Mouse (Mus musculus) telencephalon, adult 2 months (tissue): Measurements from ENCODE around the gene Rnf220.
A peak's percentile ranks its signal among the peaks of the same experiment; 100 is the strongest.

Experiments
- DNase-seq: peaks from one replicate; pipeline ENCODE4 v3.0.0-alpha.2; 2011; ENCODE audit warnings: low read depth, low spot score

The Rnf220 gene

DNA sequence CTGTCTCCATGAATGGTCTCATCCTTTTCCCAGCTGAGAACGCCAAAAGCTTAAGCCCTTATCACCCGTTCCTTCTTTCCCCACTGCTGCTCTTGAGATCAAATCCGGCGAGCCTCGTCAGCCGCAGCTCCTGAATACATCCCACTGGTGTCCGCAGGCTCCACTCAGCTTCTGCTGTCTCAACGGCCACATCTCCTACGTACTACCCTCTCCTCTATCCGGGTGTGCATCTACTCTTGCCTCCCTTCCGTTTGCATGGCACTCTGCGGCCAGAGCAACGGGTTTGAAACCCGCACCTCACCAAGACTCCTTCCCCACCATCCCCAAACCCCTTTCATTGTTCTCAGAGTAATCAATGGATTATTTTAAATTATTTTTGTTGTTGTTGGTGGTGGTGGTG, 58.8 kb downstream of the Rnf220 start:
- no peak for DNase-seq

DNA sequence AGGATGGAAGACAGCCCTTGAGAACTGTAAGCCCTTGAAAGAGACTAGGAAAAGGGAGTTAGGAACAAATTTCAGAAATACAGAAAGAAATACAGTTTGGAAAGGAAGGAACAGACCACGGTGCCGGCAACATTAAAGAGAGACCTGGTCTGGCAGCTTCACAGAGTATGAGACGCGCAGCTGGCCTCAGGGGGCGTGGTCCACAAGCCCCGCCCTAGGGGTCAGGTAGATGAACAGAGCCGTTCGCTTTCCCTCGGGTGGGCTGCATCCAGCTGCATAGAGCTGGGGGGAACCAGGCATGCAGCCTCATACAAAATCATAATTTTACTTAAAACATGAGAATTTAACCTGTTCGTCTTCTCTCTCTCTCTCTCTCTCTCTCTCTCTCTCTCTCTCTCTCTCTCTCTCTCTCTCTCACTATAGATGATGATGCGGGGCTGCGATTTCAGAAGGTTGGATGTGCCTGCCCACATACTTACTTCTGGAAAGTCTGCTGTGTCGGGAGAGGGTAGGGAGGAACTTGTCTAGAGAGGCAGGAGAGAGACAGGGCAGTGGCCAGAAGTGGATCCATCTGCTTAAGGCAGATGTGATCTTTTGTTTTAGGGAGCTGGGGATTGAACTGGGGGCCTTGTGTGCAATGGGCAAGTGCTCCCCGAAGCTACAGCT, 59.7 kb downstream of the Rnf220 start:
- no peak for DNase-seq

DNA sequence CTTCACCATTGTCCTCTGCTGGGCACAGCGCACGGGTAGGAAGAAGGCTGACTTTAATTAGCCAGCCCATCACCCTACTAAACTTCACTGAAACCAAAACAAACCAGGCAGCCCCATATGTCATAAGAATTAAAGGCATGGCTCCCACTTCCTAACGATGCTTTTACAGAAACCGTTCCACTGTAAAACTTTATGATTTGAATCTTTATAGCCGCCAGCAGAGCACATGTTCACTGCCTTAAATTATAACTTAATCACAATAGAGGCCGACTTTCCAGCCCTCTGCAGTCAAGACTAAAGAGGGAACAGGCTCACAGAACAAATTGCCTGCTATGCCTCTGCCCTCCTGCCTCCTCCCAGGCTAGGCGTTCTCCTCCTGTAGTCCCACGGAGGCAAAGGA, 62.5 kb downstream of the Rnf220 start:
- no peak for DNase-seq

DNA sequence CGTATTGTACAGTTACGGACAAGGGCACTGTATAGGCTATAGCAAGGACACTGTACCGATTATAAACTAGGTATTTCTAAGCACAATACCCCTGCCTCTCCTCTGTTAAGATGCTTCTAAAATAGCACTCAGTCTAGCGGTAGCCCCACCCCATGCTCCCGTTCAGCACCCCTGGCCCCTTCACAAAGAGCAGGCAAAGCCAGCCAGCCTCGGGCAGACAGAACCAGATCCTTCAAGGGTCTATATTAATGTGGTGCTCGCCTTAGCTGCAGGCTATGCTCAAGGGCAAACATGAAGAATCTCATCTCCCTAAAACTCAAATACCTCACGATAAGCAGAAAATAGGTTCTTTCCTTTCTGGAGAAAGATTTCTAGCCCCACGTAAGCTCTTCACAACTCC, 67.2 kb downstream of the Rnf220 start:
- DNase-seq = no peak

DNA sequence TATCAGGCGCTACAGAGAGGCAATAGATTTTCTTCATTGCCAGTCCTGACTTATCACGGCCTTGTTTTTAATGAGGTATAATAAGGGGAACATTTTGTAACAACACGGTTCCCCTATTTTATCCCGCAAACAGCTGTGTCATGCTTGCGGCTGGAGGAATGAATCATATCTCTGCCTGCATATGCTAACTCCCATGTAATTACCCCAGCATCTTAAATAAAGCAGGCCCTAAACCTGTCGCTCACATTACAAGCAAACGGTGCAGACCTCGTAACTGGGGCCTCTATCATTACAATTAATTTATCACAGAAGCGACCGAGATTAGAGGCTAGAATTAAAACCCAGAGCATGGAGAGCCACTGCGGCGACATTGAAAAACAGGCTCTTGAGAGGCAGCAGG, 69.3 kb downstream of the Rnf220 start:
- no peak for DNase-seq

DNA sequence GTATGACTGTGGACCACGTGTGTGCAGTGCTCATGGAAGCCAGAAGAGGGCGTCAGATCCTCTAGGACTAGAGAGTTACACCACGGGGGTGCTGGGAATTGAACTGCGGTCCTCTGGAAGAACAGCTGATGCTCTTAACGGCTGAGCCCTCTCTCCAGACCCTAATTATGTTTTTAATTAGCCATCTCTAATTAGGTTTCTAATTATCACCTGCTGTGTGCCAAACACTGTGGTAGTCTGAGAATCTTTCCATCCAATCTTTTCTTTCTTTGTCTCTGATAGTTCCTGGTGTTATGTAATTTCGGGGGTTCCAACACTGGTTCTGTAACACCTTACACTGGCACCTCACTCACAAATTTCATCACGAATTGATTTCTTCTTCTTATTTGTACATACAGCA, 75.8 kb downstream of the Rnf220 start:
- no peak for DNase-seq

DNA sequence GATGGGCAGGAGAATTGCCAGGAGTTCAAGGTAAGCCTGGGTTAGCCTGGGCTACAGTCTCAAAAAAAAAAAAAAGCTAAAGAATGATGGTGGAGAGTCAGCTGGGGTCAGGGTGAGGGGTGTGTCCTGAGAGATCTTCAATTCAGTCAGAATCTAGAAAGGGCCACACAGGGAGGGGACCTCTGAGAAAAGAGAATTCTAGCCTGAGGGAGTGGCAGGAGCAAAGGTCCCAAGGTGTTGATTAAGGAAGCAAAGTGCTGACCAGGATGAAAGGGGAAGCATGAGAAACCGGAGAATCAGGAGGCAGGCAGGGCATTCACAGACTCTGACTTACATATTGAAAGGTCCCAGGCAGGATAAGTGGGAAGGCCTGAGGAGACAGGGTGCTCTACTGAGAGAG, 80.0 kb downstream of the Rnf220 start:
- DNase-seq = no peak

DNA sequence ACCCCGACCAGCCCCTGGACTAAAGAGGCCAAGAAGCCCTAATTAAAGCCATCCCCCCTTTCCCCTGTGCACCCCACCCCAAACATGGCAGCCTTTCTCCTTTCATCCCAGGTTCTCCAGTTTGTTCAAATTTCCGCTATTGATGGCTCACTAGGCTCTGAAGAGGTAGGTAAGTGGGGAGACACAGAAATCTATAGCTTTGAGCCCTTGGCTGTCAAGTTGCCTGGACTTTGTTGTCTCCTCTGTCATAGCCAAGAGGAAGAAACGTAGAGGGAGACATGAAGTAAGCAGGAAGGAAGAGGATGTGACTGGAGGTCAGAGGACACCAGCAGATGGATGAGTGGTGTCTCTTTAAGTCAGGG, 86.8 kb downstream of the Rnf220 start:
- DNase-seq = no peak

DNA sequence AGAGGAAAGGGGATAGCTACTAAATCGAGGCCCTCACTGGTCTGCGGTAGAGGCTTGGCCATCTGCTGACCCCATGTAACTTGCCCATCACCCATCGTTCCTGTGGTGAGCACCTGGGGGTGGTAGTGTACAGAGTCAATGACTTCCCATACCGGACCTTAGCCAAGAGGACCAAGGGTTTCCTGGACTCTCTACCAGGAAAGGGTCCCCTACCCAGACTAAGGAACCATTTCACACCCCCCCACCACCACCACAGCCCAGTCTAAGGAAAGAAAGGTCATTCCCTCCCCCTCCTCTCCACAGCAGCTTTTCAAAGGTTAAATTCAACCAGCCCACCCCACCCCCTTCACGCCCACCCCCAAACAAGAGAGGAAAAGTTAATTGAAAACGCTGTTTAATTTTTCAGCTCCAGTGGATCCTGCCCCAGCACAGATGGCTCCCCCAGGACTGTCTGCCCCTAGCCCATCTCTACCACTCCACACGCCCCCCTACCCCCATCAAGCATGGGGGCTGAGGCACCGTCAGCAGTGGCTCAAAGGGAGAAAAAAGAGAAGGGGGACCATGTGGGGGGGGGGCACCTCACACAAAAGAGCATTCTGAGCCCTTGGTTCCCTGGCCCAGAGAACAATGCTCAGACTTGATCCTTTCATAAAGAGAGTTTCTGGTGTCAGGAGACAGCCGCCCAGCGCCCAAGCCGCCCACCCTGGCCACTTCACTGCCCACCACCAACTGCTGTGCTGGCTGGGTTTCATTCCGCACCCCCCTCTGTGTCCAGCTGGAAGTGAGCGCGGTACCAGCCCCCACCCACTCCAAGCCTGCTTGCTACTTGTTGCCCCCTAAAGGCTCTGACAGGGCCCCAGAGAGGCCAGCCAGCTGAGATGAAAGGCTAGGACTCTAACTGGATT, 87.5 kb downstream of the Rnf220 start:
- peak; percentile 64 for DNase-seq

DNA sequence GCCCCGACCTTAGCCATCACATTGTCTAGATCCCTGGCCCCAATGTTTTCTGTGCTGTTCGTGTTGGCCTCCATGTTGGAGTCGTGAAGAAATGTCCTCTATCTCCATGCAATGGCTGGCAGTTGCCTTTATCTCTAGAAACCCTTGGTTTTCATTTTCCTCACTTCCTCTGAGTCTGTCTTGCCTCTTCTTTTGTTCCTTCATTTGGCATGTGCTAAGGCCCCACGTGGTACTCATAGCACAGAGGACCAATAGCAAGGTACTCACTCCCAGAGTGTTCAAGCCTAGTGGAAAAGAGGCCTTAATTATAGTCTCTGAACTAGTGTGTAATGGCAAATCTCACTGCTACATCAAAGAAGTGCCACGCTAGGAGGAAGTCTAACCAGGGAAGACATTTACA, 88.9 kb downstream of the Rnf220 start:
- no peak for DNase-seq

DNA sequence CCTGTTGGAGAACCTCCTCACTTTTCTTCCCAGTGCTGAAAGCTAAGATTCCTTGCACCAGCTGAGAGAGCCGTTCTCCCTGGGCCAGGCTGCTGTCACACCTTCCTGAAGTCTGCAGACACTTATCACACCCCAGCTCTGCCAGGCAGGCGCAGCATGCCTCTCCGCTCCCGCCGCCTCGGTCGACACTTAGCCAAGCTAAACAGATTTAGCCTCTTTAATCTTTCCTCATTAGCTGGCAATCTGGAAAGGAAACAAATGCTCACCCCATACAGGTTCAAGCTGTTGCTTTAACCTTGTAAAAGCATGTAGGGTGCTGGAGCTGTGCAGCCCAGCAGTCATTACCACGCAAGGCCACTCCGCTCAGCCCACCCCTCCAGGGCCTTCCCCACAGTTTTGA, 90.9 kb downstream of the Rnf220 start:
- DNase-seq = no peak

DNA sequence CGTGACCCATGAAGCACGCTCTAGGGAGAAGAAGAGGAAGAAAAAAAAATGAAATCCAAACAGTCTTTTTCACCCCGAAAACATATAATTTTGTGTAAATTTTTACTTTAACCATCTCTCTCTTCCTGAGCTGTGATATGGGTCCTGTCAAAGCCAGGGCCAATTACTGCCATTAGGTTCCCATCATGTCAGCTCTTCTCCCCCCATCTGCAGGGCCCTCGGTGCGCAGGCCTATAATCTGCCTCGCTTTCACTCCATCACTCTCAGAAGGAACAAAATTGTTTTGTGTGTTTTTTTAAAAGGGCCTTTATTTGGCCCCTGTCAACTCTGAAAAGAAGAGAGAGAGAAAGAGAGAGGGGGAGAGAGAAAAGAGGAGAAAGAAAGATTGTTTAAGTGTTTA, 91.6 kb downstream of the Rnf220 start:
- no peak for DNase-seq

DNA sequence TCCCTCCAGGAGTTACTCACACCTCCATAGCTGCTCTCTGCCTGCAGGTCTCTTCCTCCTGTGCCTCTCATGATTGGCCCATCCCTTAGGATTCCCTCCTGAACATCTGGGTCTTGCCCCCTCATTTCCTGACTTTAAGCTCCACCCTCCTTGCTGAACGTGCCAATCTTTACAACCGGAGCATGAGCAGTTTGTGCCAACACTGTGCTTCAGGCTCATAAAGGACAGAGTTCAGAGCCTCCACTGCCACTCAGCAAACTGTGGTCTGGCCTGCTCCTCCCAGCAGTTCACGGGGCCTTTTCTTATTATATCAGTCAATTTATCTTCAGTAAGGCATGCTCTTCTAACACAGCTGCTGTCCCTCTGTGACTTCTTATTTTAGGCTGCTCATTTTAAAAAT, 93.4 kb downstream of the Rnf220 start:
- DNase-seq = no peak

DNA sequence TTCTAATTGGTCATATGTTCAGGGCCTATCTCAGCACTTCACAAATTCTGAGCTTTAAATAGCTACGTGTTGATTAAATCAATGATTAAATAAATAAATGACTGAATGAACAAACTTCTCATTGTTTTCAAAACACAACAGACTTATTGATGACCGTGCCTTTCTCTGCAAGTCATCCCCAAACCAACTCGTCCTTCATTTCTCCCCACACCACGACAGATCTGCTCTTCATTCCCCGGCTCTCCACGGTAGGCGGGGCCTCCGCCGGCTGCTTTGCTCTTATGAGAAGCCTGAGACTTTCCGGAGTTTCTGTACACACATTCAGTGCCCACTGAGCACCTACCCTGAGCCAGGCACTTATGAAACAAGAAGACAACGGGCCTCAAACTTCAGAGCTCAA, 99.7 kb downstream of the Rnf220 start:
- peak; percentile 50 for DNase-seq

DNA sequence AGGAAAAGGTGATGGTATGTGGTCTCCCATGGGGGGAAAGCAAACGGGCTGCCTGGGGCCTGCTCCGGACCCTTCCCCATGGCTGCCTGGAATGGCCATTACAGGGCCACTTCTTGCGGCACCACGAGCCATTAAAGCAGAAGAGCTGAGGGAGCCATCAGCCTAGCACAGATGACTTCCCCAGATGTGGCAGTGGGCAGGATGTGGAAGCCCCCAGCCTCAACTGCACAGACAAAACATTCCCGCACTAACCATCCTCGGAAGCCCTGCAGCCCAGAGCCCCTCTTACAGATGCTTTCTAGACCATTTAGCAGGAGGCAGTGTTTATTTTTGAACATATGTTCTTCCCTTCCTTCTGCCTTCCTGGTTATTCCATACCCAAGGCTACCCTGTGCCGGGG, 103.8 kb downstream of the Rnf220 start:
- DNase-seq = no peak

DNA sequence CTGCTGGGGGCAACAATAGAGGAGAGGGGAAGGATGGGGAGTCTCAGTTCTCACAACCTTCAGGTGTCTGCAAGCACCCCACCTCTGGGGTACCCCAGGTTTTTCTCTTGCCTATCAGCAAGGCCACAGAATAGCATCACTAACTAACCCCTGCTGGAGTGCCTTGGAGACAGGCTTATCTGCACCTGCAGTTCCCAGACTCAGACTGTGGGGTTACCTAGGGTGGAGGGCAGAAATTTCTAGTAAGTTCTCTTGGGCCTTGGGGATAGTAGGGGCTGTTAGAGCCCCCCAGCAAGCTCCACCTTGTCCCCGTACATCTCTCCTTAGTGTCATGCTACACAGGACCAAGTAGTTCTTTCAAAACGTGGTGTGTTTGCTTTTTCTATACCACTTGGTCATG, 104.5 kb downstream of the Rnf220 start:
- no peak for DNase-seq

DNA sequence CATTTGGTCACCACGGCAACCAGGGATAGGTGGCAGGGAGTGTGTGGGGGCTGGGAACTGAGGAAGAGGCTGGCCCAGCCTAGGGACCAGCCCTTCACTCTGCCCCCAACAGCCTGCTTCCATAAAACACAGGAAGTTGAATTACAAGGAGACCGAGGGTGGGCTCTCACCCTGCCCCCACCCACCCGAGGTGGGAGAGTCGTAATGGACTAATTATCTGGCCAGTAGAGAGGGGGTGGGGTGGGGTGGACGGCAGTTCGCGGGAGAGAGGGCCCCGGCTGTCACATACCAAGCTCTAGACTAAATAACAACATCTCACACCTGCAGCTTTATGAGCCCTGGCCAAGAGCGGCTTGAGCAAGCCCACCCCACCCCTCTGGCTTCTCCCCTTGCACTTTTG, 104.9 kb downstream of the Rnf220 start:
- no peak for DNase-seq

DNA sequence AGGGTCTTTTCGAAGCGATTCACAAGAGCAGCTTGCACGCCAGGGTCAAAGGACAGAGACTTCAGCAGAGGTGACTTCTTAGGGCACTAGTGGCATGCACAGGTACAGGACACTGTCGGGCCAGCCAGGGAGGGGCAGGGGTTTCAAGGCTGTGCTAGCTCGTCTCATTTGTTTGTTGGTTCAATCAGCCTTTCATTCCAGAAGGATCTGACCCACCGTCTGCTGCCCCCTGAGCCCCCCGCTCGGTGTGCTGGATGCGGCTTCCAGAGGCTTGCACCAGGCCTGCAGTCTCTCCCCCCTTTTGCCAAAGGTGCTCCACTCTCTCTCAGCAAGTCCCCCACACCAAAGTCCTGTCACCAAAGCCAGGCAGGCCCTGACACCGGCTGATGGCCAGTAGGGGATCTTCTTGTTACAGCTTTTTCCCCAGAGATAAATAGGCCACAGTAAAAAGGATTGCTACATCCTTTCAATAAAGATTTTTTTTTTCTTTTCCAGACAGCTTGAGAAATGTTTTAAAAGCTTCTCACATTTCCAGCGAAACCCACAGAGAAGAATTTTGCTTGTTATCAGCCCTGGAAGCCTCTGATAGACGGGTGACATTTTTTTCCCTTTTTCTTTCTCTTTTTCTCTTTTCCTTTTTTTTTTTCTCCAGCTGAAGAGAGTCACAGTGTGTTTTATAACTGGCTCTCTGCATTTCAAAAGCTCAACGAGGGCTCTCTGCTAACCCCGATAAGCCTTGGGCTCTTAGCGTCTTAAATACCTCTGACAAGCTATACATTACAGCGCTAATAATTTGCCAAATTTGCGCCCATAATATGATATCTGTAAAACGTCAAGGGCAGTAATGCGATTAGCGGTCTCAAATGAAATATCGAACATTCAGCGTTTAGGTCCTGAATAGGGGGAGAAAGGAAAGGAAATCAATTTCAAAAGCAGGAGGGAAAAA, 105.7 kb downstream of the Rnf220 start:
- no peak for DNase-seq

DNA sequence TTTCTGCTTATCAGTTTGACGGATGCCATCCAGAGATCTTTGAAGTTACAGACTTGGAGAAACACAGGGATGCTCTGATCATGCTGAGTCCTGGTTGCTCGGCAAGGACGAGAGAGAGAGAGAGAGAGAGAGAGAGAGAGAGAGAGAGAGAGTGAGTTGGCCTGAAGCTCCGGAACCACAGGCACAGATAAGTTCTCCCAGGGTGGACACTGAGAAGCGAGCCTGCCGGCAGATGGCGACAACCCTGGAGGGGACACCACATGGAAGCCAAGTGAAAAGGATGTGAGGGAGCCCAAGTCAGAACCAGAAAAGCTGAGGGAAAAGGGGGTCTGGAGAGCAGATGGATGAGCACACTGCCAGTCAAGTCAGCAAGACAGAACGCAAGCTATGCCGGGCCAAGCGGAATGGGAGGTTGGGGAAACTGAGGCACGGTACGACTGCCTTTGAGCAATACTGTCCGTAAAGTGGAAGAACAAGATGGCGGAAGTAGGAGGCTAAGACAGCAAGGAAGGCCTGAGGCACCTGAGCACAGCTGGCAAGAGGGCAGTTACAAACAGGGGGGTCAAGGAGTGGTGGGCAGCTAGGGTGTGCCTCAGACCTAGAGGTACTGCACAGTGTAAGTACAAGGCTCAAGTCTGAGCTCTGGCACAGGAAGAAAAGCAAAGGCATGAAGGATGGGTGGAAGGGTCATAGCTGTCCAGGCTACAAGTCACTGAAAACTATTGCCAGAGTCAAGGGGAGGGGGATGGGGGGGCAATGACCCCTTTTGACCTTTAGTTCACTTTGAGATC, 107.4 kb downstream of the Rnf220 start:
- no peak for DNase-seq

DNA sequence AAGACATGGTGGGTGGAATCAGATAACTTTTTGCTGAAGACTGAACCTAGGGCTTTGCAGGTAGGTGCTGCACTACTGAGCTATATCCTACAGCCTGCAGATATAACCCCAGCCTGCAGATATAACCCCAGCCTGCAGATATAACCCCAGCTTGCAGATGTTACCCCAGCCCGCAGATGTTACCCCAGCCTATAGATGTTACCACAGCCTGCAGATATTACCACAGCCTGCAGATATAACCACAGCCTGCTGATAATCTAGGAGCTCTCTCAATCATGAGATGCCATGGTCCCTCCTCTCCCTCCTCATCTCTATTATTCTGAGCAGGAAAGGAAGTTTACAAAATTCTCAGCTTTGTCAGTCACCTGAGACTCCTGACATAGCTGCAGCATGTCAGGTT, 111.6 kb downstream of the Rnf220 start:
- no peak for DNase-seq

DNA sequence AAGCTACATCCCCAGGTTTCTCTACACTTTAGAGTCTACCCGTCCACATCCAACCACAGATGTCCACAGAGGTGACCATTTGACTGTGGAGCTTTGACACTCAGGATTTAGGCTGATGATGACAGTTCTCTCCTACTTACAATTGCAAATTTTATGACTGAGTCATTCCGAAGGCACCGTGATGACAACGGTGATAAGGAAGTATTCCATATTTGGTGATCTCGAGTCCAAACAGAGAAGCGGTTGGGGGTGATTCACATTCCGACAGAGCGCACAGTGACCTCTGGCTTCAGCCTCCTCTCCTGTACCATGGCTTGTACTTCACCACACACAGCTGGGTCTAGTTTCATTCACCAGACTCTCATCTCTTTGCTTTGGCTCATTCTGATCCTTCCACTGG, 115.0 kb downstream of the Rnf220 start:
- DNase-seq = no peak

DNA sequence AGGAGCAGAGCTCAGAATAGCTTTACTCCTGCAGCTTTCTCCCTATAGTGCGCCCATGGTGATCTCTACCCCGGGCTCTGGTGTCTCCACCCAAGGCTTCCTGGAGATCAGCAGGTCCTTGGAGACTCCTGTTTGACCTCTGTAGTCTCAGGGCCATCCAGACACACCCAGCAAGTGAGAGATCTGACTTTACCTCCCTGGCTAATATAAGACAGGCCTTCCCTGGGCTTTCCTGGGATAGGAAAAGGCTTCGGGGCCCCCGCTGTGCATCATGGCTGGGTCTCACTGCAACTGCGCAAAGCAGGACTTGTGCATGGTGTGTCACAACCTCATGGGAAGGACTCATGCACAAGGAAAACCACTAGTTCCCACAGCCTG, 116.3 kb downstream of the Rnf220 start:
- no peak for DNase-seq
